Mouse (Mus musculus): ENCODE results near the gene Sncg.

Sncg gene

GRCm38 (mm10) chr14:34339446-34339845 is 35.1 kb downstream of the Sncg start:
- DNase-seq: no peak

GRCm38 (mm10) chr14:34332476-34332875 is 42.1 kb downstream of the Sncg start:
- no peak for DNase-seq

GRCm38 (mm10) chr14:34331886-34332285 is 42.7 kb downstream of the Sncg start:
- DNase-seq: no peak

- no peak for DNase-seq
Measured at GRCm38 (mm10) chr14:34330657-34331158, 43.9 kb downstream of the Sncg start.

GRCm38 (mm10) chr14:34327618-34328017 is 47.0 kb downstream of the Sncg start:
- no peak for DNase-seq

- DNase-seq: no peak
Measured at GRCm38 (mm10) chr14:34326606-34327005, 48.0 kb downstream of the Sncg start.

- DNase-seq: no peak
Measured at GRCm38 (mm10) chr14:34323576-34324085, 51.0 kb downstream of the Sncg start.
